Mouse (Mus musculus) hindbrain, embryonic 16.5 days (tissue): ENCODE results near the gene Gbf1. TPM values are rescaled to one million over a fixed set of nuclear protein-coding genes. Genes with fewer than 3 reads are reported as not detected.
"Not testable (repeated sequence)": the region's sequence is repeated elsewhere in the genome, so short reads cannot be mapped to it uniquely, and the experiment has no call there.

ENCODE experiments used
- ATAC-seq: fragments of 200-750 bp; cut with Nextera tagmentation; 2 replicates; pipeline ENCODE4 v1.8.0; 2017; ENCODE audit warnings: moderate TSS enrichment, moderate library complexity
- H3K27ac ChIP-seq: fragments of 300-500 bp; sonication (generic); 2 replicates; pipeline ENCODE4 v1.5.1; 2014; ENCODE audit warnings: low read depth, mild to moderate bottlenecking, control low read depth, low read length, moderate library complexity
- H3K27me3 ChIP-seq: fragments of 300-500 bp; sonication (generic); replicated peaks from 2 replicates; pipeline ENCODE4 v1.6.1; 2014; ENCODE audit warnings: low read length; ENCODE audit not compliant: control insufficient read depth, insufficient read depth
- H3K36me3 ChIP-seq: fragments of 300-500 bp; sonication (generic); 2 replicates; pipeline ENCODE4 v1.6.1; 2014; ENCODE audit warnings: mild to moderate bottlenecking, low read length, moderate library complexity, mixed read lengths; ENCODE audit not compliant: control insufficient read depth, insufficient read depth
- H3K4me1 ChIP-seq: fragments of 300-500 bp; sonication (generic); 2 replicates; pipeline ENCODE4 v1.6.1; 2014; ENCODE audit warnings: low read depth, low read length; ENCODE audit not compliant: control insufficient read depth, insufficient read depth
- H3K4me2 ChIP-seq: fragments of 300-500 bp; sonication (generic); 2 replicates; pipeline ENCODE4 v1.6.1; 2014; ENCODE audit warnings: mild to moderate bottlenecking, low read length, control low read depth, moderate library complexity
- H3K4me3 ChIP-seq: fragments of 300-500 bp; sonication (generic); 2 replicates; pipeline ENCODE4 v1.5.1; 2014; ENCODE audit warnings: mild to moderate bottlenecking, low read length, control low read depth, moderate library complexity
- H3K9ac ChIP-seq: fragments of 300-500 bp; sonication (generic); 2 replicates; pipeline ENCODE4 v1.6.1; 2014; ENCODE audit warnings: low read depth, mild to moderate bottlenecking, control low read depth, low read length, moderate library complexity
- H3K9me3 ChIP-seq: fragments of 300-500 bp; sonication (generic); 2 replicates; pipeline ENCODE4 v1.6.1; 2014; ENCODE audit warnings: mild to moderate bottlenecking, low read length, moderate library complexity; ENCODE audit not compliant: control insufficient read depth
- WGBS: fragments of 180-500 bp; shearing (Covaris S2); extraction: QIAGEN DNeasy Blood & Tissue Kit; methylation state at CpG from one replicate; pipeline ENCODE4 v1.1.7; 2014; 5-methylcytosine and 5-hydroxymethylcytosine counted together
- polyA plus RNA-seq: library from polyadenylated mRNA; unstranded; fragments of >200 nt; fragmentation: Nextera tagmentation; extraction: Ambion mirVana; gene quantifications from 2 replicates; pipeline ENCODE4 v1.2.1, GENCODE M21; 2015

The Gbf1 gene
- polyA plus RNA-seq, 1 experiment from 2014 or later: 71.0 TPM

- no peaks in the 10 kb centered on the region for H3K36me3 ChIP-seq
These were observed 51.9 kb downstream of the Gbf1 start for GRCm38 (mm10) chr19:46204166-46204565.

GRCm38 (mm10) chr19:46205680-46206079 lies 53.4 kb downstream of the Gbf1 start:
- Histone ChIP-seq H3K36me3 (no peaks in the 10 kb centered on the region), H3K4me3 (no peak overlapping the region), H3K4me1 (no peaks in the 10 kb centered on the region), H3K9me3 (no peaks in the 10 kb centered on the region), H3K9ac (no peak overlapping the region), H3K27ac (no peak overlapping the region), H3K4me2 (no peak overlapping the region), H3K27me3 (no peaks in the 10 kb centered on the region)
- ATAC-seq: no peak
- WGBS: 95% methylated on average over 6 of the region's 6 CpGs

More at GRCm38 (mm10) chr19:46204166-46204565, 51.9 kb downstream of the Gbf1 start:
- WGBS: 88% methylated on average over 6 of the region's 6 CpGs
- Histone ChIP-seq H3K9ac (no peak overlapping the region), H3K4me2 (no peak overlapping the region), H3K9me3 (no peaks in the 10 kb centered on the region), H3K27me3 (no peaks in the 10 kb centered on the region), H3K27ac (no peak overlapping the region), H3K4me3 (no peak overlapping the region), H3K4me1 (no peaks in the 10 kb centered on the region)
- ATAC-seq: no peak

GRCm38 (mm10) chr19:46210951-46211350 lies 58.6 kb downstream of the Gbf1 start:
- Histone ChIP-seq H3K27ac (no peak overlapping the region), H3K4me3 (no peak overlapping the region), H3K9me3 (no peaks in the 10 kb centered on the region), H3K27me3 (no peaks in the 10 kb centered on the region), H3K9ac (no peak overlapping the region), H3K36me3 (no peaks in the 10 kb centered on the region), H3K4me2 (no peak overlapping the region), H3K4me1 (peaks cover 7% of the 10 kb centered on the region; the same call in 1 of the 2 replicates)
- ATAC-seq: no peak

- Histone ChIP-seq H3K9me3 (no peaks in the 10 kb centered on the region), H3K4me3 (no peak overlapping the region), H3K27ac (no peak overlapping the region), H3K4me2 (no peak overlapping the region), H3K9ac (no peak overlapping the region), H3K36me3 (no peaks in the 10 kb centered on the region), H3K27me3 (no peaks in the 10 kb centered on the region), H3K4me1 (peaks cover 7% of the 10 kb centered on the region; the same call in 1 of the 2 replicates)
- ATAC-seq: no peak
- 78% methylated on average over 5 of the region's 5 CpGs for WGBS
These were observed 62.2 kb downstream of the Gbf1 start for GRCm38 (mm10) chr19:46214541-46214940.

GRCm38 (mm10) chr19:46215401-46215800 lies 63.1 kb downstream of the Gbf1 start:
- no peaks in the 10 kb centered on the region for H3K9me3 ChIP-seq
- no peak overlapping the region for H3K4me2 ChIP-seq
- ATAC-seq: no peak
- 47% methylated on average over 3 of the region's 3 CpGs for WGBS
- no peaks in the 10 kb centered on the region for H3K27me3 ChIP-seq
- H3K27ac ChIP-seq: 0 out of 2 replicates have a peak overlapping the region, but pooled peaks have one; percentile 24
- H3K36me3 ChIP-seq: no peaks in the 10 kb centered on the region
- H3K4me1 ChIP-seq: peaks cover 7% of the 10 kb centered on the region; the same call in 1 of the 2 replicates
- H3K9ac ChIP-seq: no peak overlapping the region
- no peak overlapping the region for H3K4me3 ChIP-seq

GRCm38 (mm10) chr19:46216716-46217115 lies 64.4 kb downstream of the Gbf1 start:
- ATAC-seq: no peak
- H3K4me1 ChIP-seq: peaks cover 7% of the 10 kb centered on the region; the same call in 1 of the 2 replicates
- no peak overlapping the region for H3K9ac ChIP-seq
- no peaks in the 10 kb centered on the region for H3K9me3 ChIP-seq
- no peak overlapping the region for H3K4me2 ChIP-seq
- no peaks in the 10 kb centered on the region for H3K36me3 ChIP-seq
- WGBS: 68% methylated on average over 1 of the region's 1 CpGs
- no peaks in the 10 kb centered on the region for H3K27me3 ChIP-seq
- no peak overlapping the region for H3K4me3 ChIP-seq
- H3K27ac ChIP-seq: no peak overlapping the region

- H3K9me3 ChIP-seq, H3K9ac ChIP-seq, H3K4me1 ChIP-seq, ATAC-seq, H3K27ac ChIP-seq, H3K27me3 ChIP-seq, H3K36me3 ChIP-seq, H3K4me2 ChIP-seq, H3K4me3 ChIP-seq: not testable (repeated sequence)
These were observed 65.0 kb downstream of the Gbf1 start for GRCm38 (mm10) chr19:46217347-46217746.

GRCm38 (mm10) chr19:46220116-46220515 lies 67.8 kb downstream of the Gbf1 start:
- no peaks in the 10 kb centered on the region for H3K9me3 ChIP-seq
- no peak overlapping the region for H3K9ac ChIP-seq
- no peak overlapping the region for H3K4me3 ChIP-seq
- ATAC-seq: no peak
- no peaks in the 10 kb centered on the region for H3K27me3 ChIP-seq
- WGBS: 68% methylated on average over 5 of the region's 5 CpGs
- H3K27ac ChIP-seq: no peak overlapping the region
- H3K36me3 ChIP-seq: no peaks in the 10 kb centered on the region
- no peak overlapping the region for H3K4me2 ChIP-seq
- H3K4me1 ChIP-seq: peaks cover 6% of the 10 kb centered on the region; the same call in 1 of the 2 replicates

- no peaks in the 10 kb centered on the region for H3K27me3 ChIP-seq
- H3K27ac ChIP-seq: no peak overlapping the region
- no peaks in the 10 kb centered on the region for H3K4me1 ChIP-seq
- no peak overlapping the region for H3K4me2 ChIP-seq
- no peak overlapping the region for H3K9ac ChIP-seq
- H3K9me3 ChIP-seq: no peaks in the 10 kb centered on the region
- no peak overlapping the region for H3K4me3 ChIP-seq
- no peaks in the 10 kb centered on the region for H3K36me3 ChIP-seq
- ATAC-seq: no peak
- WGBS: 73% methylated on average over 4 of the region's 4 CpGs
These were observed 70.8 kb downstream of the Gbf1 start for GRCm38 (mm10) chr19:46223118-46223517.

- 84% methylated on average over 2 of the region's 2 CpGs for WGBS
- H3K27me3 ChIP-seq: no peaks in the 10 kb centered on the region
These were observed 72.6 kb downstream of the Gbf1 start for GRCm38 (mm10) chr19:46224882-46225281.

More at GRCm38 (mm10) chr19:46224882-46225281, 72.6 kb downstream of the Gbf1 start:
- no peak overlapping the region for H3K4me3 ChIP-seq
- no peak overlapping the region for H3K27ac ChIP-seq
- H3K9me3 ChIP-seq: no peaks in the 10 kb centered on the region
- no peaks in the 10 kb centered on the region; the same call in 1 of the 2 replicates for H3K36me3 ChIP-seq
- ATAC-seq: no peak
- H3K4me1 ChIP-seq: no peaks in the 10 kb centered on the region
- H3K4me2 ChIP-seq: no peak overlapping the region
- no peak overlapping the region for H3K9ac ChIP-seq
